Mouse (Mus musculus) neural tube, postnatal 0 days (tissue): ENCODE data around the gene Tfrc. TPM values are rescaled to one million over a fixed set of nuclear protein-coding genes. Genes with fewer than 3 reads are reported as not detected.

ENCODE experiments used
- polyA plus RNA-seq: library from polyadenylated mRNA; unstranded; fragments of >200 nt; fragmentation: Nextera tagmentation; extraction: Ambion mirVana; gene quantifications from 2 replicates; pipeline ENCODE4 v1.2.1, GENCODE M21; 2015

Tfrc gene
- polyA plus RNA-seq: 30.9 and 33.9 TPM in 2 replicates

GRCm38 (mm10) chr16:32608712-32609400 lies at the start of gene Tfrc:
Tfrc (plus strand) TSS chr16:32608920.

GRCm38 (mm10) chr16:32643661-32644061 lies 34.9 kb downstream of the Tfrc start, which contains the start of gene Tnk2:
Tnk2 (plus strand) TSS chr16:32643874.

Other genes with a start within 250 kb of the Tfrc start
- 0.19 TPM in 1 of 2 replicates, not detected in the other for gene Tm4sf19, start 208.4 kb upstream of the Tfrc start, polyA plus RNA-seq
- gene Tctex1d2, start 189.2 kb upstream of the Tfrc start, polyA plus RNA-seq: 51.3 and 53.2 TPM in 2 replicates
- gene Pcyt1a, start 178.0 kb upstream of the Tfrc start, polyA plus RNA-seq: 47.1 and 47.8 TPM in 2 replicates
- 0.22 and 0.37 TPM in 2 replicates for gene Slc51a, start 121.0 kb upstream of the Tfrc start, polyA plus RNA-seq
- 0.22 TPM in 1 of 2 replicates, not detected in the other for gene Zdhhc19, start 112.7 kb upstream of the Tfrc start, polyA plus RNA-seq
- 20.6 and 23.5 TPM in 2 replicates for gene Tnk2, start 35.0 kb downstream of the Tfrc start, polyA plus RNA-seq
- not detected in 2 replicates for gene Muc4, start 127.0 kb downstream of the Tfrc start, polyA plus RNA-seq
- gene Muc20, start 188.5 kb downstream of the Tfrc start, polyA plus RNA-seq: 0.10 TPM in 1 of 2 replicates, not detected in the other
- not detected in 2 replicates for gene Smbd1, start 201.6 kb downstream of the Tfrc start, polyA plus RNA-seq